Mouse (Mus musculus): ENCODE results near the gene Svs4.
"Not testable (repeated sequence)": the region's sequence is repeated elsewhere in the genome, so short reads cannot be mapped to it uniquely, and the experiment has no call there.

DNA sequence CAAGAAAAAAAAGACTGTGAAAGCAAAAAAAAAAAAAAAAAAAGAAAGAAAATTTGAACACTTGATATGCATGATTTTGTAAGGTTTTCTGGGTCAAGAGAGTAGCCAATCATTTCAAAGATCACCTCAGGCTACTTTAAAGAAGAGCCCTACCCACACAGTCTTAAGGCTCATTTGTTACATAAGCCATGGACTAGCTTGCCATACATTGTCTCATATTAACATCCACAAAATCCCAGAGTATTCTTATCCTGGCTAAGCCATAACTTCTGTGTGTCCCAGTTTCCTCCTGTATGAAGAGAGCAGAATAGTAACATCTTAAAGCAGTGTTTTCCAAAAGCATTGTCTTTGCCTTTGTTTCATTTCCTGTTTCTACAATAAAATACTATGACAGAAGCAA, 37.2 kb upstream of the Svs4 start:
- TF ChIP-seq CTCF (IDR thresholded peaks at IDR 0.05; ENCODE audit: low read depth); EP300 (optimal IDR thresholded peaks at IDR 0.05): not testable (repeated sequence)
